Mouse (Mus musculus) G1E-ER4 (cell line): Measurements from ENCODE around the gene Myrip. TPM values are rescaled to one million over a fixed set of nuclear protein-coding genes. Genes with fewer than 3 reads are reported as not detected.

Source experiments
- GATA1 ChIP-seq: IDR thresholded peaks from one replicate; pipeline ENCODE4 v1.8.0; 2012; ENCODE audit warnings: low read length, inconsistent platforms
- polyA plus RNA-seq: library from polyadenylated mRNA; stranded (reverse); fragments of >175 nt; gene quantifications from 2 replicates; pipeline ENCODE4 v1.2.3, GENCODE M21; 2012

Myrip gene
- polyA plus RNA-seq, 1 experiment = not detected

DNA sequence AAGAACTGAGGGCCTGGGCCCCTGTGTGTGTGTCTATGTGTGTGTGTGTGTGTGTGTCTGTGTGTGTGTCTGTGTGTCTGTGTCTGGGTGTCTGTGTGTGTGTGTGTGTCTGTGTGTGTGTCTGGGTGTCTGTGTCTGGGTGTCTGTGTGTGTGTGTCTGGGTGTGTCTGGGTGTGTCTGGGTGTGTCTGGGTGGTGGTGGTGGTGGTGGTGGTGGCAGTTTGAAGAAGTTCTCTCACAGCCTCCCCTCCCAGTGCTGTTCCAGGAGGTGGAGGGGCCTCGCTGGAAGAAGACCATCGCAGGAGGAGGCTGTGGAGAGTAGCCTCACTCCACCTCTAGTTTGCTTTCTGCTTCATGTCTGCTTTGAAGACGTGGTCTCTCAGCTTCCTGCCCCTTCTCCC, 180.3 kb downstream of the Myrip start:
- TF ChIP-seq GATA1 = no peak

DNA sequence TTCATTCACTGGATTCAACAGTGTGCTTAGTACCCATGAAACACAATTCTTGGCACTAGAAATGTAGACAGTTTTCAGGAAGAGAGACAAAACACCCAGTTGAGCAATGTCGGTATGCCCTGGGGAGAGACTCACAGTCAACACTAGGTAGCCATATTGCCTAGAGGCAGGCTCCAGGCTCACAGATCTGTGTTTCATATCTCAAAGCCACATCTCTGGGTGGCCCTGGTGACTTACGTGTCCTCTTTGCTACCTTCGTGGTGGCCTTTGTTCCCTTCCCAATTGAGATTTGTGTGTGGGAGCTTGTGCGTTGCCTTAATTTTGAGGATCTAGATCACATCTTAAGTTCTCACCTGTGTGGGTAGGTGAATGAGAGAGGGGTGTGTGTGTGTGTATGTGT, 181.1 kb downstream of the Myrip start:
- no peak for TF ChIP-seq GATA1

DNA sequence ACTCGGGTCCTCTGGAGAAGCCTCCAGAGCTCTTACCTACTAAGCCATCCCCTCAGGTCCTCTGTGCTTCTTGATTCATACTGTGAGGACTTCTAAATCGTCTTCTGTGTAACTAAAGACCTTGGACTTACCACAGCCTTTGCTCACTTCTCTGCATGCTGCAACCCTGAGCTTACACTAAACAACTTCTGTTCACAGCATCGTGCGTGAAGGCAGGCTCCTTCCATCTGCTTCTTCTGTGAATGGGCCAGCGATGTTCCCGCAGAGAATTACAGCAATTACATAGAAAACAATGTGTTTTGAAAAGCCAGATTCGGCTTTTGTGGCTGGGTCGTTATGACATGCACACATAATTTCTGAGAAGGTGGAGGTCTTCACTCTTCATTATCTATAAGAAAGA, 181.8 kb downstream of the Myrip start:
- TF ChIP-seq GATA1 = no peak

DNA sequence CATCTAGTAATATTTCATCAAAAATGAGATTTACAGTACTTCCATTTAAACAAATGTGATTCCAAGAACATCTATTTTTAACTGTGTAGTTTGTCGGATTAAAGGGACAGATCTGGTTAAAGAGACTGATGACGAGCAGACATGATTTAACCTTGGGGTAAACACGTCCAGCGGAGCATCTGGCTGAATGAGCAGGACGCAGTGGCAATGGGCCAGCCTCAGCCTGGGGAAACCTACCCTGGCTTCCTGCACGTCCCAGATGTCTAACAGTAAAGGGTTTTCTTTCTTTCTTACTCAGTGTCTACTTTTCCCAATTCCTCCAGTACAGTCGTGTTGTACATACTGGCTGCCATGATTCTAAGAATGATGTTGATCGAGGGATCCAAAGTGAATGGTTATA, 185.8 kb downstream of the Myrip start:
- TF ChIP-seq GATA1 = no peak

DNA sequence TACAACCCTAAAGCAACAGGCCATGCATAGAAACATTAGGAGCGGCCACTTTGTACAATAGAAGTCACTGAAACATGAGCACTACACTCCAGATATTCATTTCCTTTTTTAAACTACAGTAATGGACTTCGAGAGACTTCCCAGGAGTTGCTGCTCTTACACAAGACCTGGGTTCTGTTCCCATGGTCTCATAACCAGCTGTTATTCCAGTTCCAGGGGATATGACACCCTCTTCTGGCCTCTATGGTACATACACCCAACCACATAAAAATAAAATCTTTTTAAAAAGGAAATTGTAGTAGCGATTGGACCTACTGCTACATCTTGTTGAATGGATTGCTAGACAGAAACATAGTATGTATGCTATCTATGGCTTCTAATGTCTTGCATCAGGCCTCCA, 190.2 kb downstream of the Myrip start:
- no peak for TF ChIP-seq GATA1

DNA sequence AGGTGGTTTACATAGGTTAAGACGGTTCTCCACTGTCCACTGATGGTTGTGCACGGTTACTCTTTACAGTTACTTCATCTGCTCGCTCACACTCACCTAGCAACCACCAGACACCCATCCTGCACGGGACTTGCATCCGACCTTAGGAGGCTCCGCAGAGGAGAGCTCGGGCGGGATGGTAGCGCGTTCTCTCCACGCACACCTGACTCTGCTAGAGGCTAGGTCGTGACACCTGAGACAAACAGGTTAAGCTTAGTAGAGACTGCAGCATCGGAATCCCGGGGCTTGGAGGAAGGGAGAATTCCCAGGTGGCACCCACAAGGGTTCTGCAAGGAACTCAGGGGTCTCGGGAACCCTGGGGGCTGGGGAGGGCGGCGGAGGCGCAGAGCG, 190.7 kb downstream of the Myrip start, which contains the start of gene Eif1b:
Eif1b (plus strand) TSS at position 223 of the 390 bp plus-strand sequence.
- TF ChIP-seq GATA1 = no peak

DNA sequence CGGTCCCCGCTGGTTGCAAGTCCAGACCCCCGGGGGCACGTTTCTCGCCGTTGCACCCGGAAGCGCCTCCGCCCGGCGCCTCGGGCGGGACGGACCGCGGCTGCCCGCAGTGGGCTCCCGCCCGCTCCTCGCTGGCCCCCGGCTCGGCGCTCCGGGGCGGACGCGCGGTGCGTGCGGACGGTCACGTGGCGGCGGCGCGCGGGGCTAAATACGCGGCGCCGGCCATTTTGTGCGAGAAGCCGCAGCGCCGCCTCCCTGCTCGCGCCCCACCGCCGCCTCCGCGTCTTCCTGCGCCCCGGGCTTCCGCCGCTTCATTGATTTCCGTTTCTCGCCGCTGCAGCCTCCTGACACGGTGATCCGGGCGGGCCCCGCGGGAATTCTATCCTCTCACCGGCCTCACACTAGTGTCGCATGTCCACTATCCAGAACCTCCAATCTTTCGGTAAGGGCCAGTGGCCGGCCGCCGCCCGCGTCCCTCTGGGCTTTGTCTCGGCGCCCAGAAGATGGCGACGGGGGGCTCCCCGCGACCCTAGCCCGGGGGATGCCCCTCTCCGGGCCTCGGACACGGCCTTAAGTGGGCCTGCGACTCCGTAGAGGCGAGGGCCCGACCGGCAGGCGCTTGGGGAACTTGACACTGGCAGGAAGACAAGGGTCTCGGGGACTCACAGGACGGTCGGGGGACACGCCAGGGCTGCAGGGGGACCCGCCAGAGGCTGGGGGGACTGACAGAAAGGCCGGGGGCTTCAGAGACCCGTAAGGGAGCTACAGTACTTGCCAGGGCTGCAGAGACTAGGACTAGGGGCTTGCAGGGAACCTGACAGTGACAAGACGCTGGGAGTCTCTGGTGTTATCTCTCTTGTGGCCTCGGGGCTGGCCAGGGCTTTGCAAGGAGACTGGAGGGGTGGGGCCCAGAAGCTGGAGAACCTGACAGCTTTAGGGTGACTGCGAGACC, 191.4 kb downstream of the Myrip start:
- TF ChIP-seq GATA1 = no peak

DNA sequence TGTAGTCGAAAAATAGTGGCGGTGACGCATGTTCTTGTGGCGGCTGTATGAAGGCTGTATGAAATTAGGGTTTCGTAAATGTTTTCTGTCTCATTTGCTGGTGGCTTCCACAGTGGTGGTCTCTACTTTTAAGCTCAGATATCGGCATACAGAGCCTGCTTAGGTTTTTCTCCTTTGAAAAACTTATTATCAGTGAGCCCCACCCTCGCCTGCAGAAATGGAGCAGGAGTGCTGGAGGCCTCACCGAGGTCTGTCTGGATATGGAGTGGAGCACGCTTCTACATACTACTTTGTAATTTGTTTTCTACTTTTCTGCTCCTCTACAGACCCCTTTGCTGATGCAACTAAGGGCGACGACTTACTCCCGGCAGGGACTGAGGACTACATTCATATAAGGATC, 192.5 kb downstream of the Myrip start:
- TF ChIP-seq GATA1 = no peak

DNA sequence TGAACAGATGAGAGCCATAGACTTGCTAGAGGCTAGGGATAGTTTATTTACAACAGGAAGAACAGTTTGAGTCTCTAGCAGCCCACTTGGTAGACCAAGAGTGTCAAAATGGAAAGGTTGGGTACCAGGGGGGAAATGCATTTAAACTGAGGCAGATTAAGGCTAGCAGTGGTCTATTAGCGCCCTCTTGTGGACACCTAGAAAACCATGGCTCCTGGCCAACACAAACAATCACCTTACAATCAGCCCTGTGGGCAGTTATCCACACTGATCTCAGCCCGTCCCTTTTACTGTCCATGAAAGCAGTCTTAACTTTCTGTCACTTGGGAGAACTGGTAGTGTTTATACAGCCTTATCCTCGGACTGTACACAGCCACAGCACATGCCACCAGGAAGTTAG, 195.4 kb downstream of the Myrip start:
- TF ChIP-seq GATA1 = no peak

DNA sequence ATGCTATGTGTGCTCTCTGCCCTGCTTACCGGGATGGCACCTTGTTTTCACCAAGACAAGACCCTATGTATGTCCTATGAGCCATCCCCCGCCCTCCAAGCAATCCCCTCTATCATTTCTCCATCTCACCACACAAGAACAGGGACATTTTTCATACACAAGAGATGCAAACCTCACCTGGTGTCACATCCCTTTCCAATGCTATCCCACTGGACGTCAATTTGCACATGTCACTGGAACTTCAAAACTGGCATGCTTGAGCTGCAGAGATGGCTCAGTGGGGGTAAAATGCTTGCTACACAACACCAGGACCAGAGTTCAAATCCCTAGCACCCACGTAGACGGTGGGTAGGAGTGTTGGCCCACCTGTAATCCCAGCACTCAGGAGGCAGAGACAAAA, 196.7 kb downstream of the Myrip start:
- TF ChIP-seq GATA1 = no peak

DNA sequence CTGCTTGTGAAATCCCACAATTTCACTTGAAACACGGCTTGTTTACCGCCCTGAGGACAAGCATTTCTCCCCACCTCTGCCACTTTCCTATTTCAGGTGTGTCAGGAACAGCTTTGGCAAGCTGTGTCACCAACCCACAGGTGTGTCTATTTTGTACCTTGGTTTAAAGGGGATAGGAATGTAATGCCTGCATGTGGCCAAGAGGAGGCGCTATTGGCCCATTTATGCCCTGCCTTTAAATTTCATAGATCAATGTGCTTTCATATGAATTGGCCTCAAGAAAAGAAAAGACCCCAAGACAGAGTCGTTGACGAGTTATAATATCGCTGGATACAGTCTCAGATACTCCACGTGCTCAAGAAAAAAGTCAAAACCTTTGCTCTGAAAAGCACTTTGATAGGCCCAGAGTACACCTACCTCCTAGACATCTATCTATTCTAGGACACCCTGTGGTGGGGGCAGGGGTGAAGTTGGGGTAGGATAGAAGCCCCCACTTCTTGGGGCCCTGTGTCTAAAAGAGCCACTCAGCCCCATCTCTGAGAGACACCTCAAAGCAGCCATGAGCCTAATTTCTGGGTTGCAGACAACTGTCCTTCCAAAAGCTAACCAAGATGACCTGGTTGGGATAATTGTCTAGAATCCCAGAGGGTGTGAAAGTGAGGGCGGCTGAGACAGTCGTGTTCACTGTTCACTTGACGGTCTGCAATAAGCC, 200.0 kb downstream of the Myrip start:
- TF ChIP-seq GATA1 = no peak

DNA sequence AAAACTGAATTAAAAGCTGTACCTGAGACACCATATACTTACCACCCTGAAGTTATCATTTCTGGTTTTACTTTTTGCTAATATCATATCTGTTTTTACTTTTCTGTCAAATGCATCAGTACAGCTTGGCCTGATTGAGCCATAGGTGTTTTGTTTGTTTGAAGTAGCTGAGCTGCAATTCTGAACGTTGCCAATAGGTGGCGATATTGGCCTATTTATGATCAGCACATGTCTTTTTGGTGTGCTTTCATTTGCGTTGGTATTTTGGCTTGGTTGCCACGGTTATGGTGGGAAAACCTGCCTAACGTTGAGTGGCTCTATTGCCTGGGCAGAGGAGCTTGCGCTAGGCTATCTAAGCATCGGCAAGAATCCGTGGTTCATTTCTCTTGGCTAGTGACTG, 200.7 kb downstream of the Myrip start:
- no peak for TF ChIP-seq GATA1

DNA sequence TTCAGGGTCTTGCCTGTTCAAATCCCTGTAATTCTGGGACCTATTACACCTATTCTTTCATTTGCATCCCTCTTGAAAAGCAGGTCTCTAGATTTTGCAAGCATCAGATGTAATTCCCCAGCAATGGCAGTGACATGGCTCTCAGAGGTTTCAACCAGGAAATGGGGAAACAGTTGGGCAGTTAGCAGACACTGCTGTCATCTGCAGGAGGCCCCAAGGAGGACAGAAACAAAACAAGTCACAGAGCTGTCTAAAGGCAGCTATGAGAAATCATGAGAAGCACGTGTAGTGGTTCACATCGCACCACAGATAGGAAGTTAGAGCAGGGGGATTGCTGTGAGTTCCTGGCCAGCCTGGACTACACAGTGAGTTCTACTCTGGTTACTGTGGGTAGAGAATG, 203.1 kb downstream of the Myrip start:
- no peak for TF ChIP-seq GATA1

DNA sequence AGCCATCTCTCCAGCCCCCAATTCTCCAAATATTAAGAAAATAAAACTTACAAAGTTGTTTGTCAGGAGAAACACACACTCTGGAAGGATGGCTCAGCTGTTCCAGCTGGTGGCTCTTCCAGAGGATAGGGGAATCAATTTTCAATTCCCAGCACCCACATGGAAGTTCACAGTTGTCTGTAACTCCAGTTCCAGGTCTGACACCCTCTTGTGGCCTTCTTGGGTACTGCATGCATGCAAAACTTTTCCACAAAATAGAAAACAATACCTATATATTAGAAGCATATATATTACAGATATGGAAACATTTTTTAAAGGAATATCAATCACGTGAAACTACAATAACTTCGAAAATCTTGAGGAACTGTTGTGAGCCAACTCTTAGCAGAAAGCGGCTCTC, 210.5 kb downstream of the Myrip start:
- no peak for TF ChIP-seq GATA1

DNA sequence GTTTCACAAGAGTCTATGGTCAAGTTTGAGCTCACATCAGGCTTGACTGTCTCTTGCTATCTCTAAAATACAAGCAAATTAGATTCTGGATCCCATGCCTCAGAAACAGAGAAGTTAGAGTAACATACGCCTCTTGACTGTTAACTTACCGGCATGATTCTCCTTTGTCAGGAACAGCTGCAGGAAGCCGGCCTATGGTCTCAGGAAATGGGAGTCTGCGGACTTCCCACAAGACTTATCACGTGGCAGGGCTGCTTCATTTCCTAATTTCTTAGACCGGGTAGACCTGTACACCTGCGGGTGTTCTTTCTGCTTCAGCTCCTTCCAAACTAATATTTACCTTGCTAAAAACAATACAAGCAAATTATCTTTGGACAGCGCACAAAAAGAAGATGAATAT, 215.4 kb downstream of the Myrip start:
- no peak for TF ChIP-seq GATA1

DNA sequence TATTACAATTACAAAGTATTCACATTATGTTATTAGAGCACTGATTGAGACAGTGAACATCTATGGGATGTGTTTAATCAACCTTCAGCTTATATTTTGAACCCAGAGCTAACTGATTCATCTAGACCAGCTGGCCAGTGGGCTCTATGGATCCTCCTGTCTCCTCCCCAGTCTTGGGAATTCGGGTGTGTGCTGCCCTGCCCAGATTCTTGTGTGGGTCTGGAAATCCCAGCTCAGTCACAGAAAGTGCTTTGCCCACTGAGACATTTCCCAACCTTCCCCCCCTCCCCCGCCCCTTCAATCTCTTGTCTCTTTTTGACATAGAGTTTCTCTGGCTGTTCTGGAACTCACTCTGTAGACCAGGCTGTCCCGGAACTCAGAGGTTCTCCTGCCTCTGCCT, 217.6 kb downstream of the Myrip start:
- TF ChIP-seq GATA1 = no peak
